Mouse (Mus musculus) retina, adult 2 months (tissue): ENCODE results near the gene Vdr.

Source experiments
- DNase-seq: peaks from one replicate; pipeline ENCODE4 v3.0.0-alpha.2; 2012; ENCODE audit warnings: low read depth, low spot score

Gene Vdr

GRCm38 (mm10) chr15:97812126-97812525, 98.3 kb downstream of the Vdr start:
- DNase-seq: no peak

GRCm38 (mm10) chr15:97811307-97811706, 99.1 kb downstream of the Vdr start:
- DNase-seq: no peak

GRCm38 (mm10) chr15:97810399-97810798, 100.0 kb downstream of the Vdr start:
- DNase-seq: no peak

DNA sequence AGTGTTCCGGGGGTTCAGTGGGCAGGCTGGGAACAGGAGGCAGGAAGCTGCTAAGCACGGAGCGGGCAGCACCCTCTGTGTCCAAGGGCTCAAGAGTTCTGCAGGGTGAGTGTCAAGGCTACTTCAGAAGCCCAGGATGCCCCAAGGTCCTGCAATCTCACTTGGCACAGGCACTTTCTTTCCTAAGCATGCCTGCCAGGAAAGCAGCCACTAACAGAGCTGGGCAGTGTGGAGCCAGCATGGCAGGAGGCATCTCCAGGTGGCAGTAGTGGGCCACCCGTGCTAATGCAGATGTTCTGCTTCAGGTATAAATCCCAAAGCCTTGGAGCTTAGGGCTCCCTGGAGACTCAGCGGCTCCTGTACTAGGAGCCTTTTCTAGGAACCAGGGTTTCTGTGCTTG, 100.5 kb downstream of the Vdr start:
- no peak for DNase-seq

GRCm38 (mm10) chr15:97809206-97809605, 101.2 kb downstream of the Vdr start:
- DNase-seq: no peak

DNA sequence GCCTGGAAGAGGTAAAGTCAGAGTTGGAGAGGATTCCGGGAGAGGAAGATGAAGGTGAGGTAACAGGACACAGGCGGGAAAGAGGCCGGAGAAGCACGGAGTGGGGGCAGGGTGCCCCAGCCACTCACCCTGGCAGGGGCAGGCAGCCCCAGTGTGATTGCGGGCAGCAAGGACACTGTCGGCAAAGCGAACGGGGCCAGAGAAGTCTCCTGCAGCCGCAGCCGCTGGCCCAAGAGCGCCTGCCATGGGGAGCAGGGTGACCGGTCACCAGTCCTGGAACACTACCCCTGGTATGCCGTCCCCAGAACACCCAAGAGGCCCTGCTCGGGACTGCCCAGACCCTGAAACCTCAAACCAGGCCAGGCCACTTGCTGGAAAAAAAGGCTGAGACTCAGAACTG, 101.9 kb downstream of the Vdr start:
- DNase-seq: no peak

GRCm38 (mm10) chr15:97807867-97808266, 102.6 kb downstream of the Vdr start:
- DNase-seq: no peak
